Mouse (Mus musculus) leukemia stem cell, adult 10-12 weeks (primary cell): ENCODE data around the gene Rad54l. TPM values are rescaled to one million over a fixed set of nuclear protein-coding genes. Genes with fewer than 3 reads are reported as not detected.

Experiments
- polyA plus RNA-seq: library from polyadenylated mRNA; stranded (reverse); fragments of >175 nt; gene quantifications from 2 replicates; pipeline ENCODE4 v1.2.3, GENCODE M21; 2012; ENCODE audit warnings: low replicate concordance

Rad54l gene
- 0.79 and 1.8 TPM in 2 replicates for polyA plus RNA-seq

DNA sequence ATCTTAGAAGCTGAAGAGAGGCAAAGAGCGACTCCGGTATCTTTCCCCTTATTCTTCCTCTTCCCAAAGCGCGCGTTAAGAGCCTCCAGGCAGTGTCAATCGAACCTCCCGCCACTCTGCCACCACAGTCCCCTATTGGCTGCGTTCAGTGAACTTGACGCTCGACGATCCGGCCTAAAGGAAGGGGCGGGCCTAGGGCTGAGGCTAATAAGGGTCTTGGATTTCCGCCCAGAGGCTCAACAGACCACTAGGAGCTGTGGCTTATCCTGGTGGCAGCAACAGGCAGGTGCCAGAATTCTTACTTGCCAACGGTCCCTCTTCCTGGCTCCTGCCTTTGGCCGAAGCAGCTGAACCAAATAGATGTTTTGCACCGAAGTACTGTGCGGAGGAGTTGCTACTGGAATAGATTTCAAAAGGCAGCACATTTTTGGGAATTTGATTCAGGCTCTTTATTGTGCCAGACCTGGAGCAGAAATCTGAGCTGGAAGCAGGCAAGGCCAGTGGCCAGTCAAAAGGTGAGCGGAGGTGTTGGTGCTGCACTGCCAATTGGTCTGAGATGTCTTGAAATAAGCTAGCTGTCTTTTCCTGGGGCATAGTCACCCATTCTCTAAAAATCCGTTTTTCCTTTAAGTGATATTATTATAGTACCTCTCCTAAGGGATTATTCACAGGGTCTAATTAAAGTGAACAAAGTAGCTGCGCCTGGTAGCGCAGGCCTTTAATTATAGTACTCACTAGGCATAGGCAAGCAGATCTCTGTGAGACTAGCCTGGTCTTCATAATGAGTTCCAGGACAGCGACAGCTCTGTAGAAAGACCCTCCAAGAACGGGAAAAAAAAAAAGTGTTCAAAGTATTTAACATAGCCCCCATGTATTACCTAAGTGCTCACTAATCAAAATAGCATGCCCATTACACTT, at the start of gene Rad54l, which contains the start of gene Pomgnt1:
Gene Rad54l, minus strand, starts transcription at position 89 of the 918 bp plus-strand sequence.
Gene Pomgnt1, plus strand, starts transcription at position 239 of the 918 bp plus-strand sequence.

DNA sequence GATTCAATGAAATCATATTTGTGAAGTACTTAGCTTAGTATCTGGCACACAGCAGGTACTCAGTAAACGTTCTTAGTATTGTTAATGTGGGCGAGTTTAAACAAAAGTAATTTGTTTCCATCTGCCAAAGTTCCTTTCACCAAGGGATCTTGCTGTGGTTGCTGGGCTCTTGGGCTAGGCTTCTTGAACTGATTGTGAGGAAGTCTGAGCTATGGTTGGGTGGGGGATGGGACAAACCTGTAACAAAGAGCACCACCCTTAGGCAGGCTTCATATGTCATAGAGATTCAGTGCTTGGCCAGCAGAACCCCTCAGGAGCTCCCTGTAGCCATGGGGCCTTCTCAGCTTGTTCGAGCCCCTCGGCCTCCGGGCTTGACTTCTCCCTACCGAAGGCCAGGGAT, 49.6 kb upstream of the Rad54l start, which contains the start of the genes 1700042G07Rik and Gm49337:
Gene 1700042G07Rik, plus strand, starts transcription at position 301 of the 400 bp plus-strand sequence.
Gene Gm49337, plus strand, starts transcription at position 313 of the 400 bp plus-strand sequence.

DNA sequence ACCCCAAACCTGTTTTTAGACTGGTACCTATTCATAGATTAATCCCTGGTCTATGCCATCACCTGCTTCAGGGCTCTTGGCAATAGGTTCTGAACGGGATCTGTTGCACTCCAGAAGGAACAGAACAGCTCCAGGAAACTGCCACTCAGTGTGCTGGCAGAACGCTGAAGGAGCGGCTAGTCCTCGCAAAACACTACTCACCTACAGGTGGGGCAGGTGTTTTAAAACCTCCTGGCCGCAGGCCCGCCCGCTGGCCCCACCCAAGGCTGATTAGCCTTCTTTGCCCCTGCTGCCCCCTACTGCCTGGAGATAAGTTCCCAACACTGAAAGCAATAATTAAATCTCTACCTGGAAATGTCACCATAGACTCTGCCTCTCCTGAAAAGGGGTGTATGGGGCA, 43.9 kb upstream of the Rad54l start, which contains the start of gene Tspan1:
Gene Tspan1, minus strand, starts transcription at position 198 of the 400 bp plus-strand sequence.

DNA sequence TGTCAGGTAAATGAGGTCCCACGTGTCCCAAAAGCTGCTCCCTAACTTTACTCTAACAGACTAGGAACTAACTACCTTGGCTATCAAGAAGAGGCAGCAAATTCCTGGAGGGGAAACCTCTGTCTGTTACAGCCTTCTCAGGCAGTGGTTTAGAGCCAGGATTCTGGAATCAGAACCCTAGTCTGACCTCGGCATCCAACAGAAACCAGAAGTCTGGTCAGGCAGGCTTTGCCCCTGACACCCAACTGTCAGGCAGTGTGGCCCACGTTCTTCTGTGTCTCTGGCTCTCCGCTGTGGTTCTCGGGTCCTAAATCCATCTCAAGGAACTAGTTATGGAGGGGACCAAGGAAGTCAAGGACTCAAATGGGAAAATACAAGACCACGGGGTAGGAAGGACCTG, 27.7 kb upstream of the Rad54l start, which contains the start of gene Lurap1:
Gene Lurap1, minus strand, starts transcription at position 101 of the 400 bp plus-strand sequence.

DNA sequence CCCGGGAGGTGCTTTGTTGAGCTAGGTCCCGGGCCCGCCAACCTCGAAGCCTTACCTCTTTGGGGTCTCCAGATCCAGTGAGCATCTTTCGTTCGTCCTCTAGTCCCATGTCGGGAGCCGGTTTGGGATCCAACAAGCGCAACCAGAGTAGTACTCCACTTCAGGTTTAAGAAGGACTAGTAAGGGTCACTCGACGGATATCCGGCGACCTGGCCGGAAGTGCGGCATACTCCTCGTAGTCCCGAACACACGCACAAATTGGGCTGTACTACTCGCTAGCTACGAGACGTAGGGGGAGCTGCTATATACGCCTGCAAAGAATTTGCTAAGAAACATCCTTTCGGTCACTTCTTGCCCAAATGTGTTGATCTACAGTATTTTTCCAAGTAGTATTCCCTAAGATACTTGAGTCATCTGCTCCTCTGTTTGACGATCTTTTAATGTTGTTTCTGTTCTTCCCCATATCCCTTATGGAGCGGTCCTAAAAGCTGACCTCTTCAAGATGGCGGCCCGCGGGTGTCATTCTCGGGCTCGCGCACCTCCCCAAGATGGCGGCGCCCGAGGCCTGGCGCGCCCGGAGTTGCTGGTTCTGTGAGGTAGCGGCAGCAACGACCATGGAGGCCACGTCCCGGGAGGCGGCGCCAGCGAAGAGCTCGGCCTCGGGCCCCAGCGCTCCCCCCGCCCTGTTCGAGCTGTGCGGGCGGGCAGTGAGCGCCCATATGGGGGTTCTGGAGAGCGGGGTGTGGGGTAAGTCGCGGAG, 48.4 kb downstream of the Rad54l start, which contains the start of the genes Uqcrh and Lrrc41:
Gene Uqcrh, minus strand, starts transcription at position 211 of the 760 bp plus-strand sequence.
Gene Lrrc41, plus strand, starts transcription at position 409 of the 760 bp plus-strand sequence.

DNA sequence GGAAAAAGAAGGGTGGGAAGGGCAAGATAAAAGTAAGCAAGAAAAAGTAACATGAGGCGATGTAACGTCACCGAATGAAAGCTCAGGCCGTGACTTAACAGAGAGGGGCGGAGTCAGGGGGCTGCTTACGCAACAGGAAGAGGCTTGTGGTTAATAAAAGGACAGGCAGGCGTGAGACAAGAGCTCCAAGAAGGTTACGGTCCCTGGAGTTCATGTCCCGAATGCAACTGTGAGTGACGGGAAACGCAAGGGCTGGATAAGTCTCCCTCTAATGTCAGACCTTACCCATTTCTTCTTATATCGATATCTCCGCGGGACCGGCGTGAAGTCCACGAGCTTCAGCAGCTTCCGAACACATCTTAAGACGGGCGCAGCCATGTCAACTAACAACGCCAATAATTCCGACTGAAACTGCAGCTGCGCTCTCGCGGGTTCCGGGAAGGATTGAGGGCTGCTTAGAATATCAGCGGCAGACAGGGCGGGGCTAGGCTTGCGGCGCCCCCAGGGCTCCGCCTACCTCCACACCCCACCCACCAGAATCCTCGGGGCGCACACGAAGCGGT, 70.0 kb downstream of the Rad54l start, which contains the start of gene Nsun4:
Gene Nsun4, minus strand, starts transcription at position 478 of the 563 bp plus-strand sequence.

Other genes with a start within 250 kb of the Rad54l start
- not detected in 2 replicates for gene Kncn, start 239.3 kb downstream of the Rad54l start, polyA plus RNA-seq
- not detected in 2 replicates for gene 6430628N08Rik, start 233.0 kb downstream of the Rad54l start, polyA plus RNA-seq
- not detected in 2 replicates for gene Dmbx1, start 183.8 kb downstream of the Rad54l start, polyA plus RNA-seq
- gene Faah, start 105.8 kb downstream of the Rad54l start, polyA plus RNA-seq, result 7.7 and 12.1 TPM in 2 replicates
- gene Nsun4, start 69.8 kb downstream of the Rad54l start, polyA plus RNA-seq, result 0.11 and 0.38 TPM in 2 replicates
- 12.3 and 45.2 TPM in 2 replicates for gene Uqcrh, start 48.6 kb downstream of the Rad54l start, polyA plus RNA-seq
- 30.1 and 62.6 TPM in 2 replicates for gene Lrrc41, start 48.4 kb downstream of the Rad54l start, polyA plus RNA-seq
- 4.2 and 8.7 TPM in 2 replicates for gene Pomgnt1, start 150 bp upstream of the Rad54l start, polyA plus RNA-seq
- gene Lurap1, start 27.6 kb upstream of the Rad54l start, polyA plus RNA-seq, result 0.19 and 0.41 TPM in 2 replicates
- not detected in 2 replicates for gene Tspan1, start 43.9 kb upstream of the Rad54l start, polyA plus RNA-seq
- gene 1700042G07Rik, start 49.7 kb upstream of the Rad54l start, polyA plus RNA-seq, result not detected in 2 replicates
- not detected in 2 replicates for gene Gm49337, start 49.7 kb upstream of the Rad54l start, polyA plus RNA-seq
- gene Pik3r3, start 97.9 kb upstream of the Rad54l start, polyA plus RNA-seq, result 1.3 and 3.1 TPM in 2 replicates